Mouse (Mus musculus): Measurements from ENCODE around the gene Agfg2.
"Not testable (repeated sequence)": the region's sequence is repeated elsewhere in the genome, so short reads cannot be mapped to it uniquely, and the experiment has no call there.

Gene Agfg2

DNA sequence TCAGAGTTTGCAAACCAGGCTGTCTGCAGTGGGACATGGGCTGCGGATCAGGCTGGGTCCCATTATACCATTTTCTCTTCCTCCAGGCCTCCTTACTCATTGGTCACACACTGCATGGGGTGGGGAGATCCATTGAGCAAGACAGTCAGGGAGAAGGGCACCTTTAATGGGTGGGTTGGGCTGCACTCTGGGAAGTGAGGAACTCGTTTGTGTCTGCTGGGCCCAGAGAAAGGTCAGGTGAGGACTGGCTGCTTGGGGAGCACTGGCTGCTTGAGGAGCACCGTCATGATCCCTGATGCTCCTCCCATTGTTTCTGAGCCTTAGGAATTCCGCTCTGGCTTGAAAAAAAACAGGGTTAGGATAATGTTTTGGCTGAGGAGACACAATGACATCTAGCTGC, 41.6 kb downstream of the Agfg2 start:
- DNase-seq: no peak

DNA sequence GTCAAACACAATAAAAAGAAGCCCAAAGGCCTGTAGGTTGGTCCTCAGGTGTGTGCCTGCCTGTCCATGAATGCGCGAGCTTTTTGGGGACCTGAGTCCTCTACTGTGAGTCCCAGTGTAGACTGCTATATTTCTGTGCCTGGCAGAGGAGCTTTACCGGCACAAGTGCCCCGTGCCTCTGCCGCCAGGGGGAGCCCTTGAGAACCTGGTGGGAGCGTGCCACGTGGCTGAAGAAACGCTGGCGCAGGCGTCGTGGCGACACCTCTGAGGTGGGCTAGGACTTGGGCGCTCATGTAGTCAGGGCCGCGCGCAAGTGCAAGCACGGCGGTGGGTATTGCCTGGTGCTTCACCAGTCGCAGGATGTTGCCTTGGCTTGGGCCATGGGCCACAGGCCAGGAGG, 43.5 kb downstream of the Agfg2 start, which contains the start of gene Sap25:
Gene Sap25 (plus strand): TSS at position 281 of the 400 bp plus-strand sequence.
- DNase-seq: peak in 1 of 2 experiments; percentile 29

DNA sequence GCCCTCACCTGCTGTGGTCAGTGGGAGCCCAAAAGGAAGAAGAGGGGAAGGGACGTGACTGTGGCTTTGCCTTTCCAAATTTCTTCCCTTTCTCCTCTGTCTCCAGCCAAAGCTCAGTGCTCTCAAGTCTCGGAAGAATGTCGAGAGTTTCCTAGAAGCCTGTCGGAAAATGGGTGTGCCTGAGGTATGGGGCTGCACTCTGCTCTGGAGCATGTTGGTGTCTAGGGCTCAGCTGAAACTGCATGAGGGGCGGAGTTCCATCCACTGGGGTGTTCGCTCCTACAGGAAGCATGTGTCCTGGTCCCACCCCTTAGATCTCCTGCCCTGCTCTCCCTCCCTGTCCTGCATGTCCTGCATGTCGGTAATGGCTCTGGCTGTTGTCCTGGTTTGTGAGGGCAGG, 45.1 kb downstream of the Agfg2 start:
- DNase-seq: peak; percentile 41 to 59

DNA sequence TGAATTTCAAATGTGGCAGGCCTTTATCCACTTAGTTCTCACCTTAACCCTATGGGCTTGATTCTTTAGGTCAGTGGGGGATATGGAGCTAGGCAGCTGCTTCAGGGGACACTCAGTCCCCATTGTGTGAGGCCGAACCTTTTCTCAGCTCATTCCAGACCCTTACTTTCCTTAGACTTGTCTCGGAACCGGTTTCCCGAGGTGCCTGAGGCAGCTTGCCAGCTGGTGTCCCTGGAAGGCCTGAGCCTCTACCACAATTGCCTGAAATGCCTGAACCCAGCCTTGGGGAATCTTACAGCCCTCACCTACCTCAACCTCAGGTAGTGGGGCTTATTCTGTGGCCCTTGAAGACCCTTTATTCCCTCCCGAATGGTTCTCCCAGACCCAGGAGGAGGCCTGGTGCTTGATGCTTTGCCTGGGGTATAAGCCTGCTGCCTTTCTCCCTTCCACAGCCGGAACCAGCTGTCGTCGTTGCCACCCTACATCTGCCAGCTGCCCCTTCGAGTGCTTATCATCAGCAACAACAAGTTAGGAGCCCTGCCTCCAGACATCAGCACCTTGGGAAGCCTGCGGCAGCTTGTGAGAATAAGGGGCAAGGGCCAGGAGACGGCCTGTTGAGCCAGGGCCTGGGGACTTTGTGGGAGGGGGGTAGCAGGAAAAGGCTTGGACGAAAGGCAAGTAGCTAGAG, 51.0 kb downstream of the Agfg2 start:
- DNase-seq: peak; percentile 80 to 89

DNA sequence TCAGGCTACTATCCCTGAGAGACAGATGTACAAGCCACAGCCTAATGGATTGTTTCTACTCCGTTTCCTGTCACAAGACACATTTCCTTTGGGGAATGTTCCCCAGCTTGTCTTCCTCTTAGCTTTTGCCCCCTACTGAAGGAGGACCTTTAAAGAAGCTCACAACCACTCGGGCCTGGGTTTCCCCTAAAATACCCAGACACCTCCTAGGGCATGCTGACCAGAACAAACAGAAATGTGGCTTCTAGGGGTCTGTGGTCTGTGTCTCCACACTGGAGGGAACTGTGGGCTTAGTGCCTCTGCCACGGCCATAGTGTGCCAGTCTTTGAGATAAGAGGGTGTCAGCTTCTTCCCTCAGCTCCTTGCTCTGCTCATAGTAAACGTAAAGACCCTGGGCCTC, 52.9 kb downstream of the Agfg2 start:
- DNase-seq: no peak

DNA sequence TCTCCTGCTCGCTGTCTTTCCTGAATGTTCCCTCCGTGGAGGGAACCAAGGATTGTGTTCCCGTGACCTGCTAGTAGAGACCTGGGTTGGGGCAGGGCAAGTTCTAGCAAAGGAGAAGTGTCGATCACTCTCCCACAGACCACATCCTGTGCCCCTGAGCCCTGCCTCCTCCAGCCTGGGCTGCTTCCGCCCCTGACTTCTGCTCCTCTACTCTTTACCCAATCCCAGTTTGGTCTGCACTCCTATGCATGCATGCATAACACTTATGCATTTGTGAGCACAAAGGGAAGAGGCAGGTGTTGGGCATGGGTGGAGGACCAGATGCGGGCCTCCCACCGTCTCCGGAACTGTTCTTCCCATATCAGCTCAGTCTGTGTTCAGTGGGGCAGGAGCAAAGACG, 53.4 kb downstream of the Agfg2 start:
- DNase-seq: peak; percentile 67 to 76

DNA sequence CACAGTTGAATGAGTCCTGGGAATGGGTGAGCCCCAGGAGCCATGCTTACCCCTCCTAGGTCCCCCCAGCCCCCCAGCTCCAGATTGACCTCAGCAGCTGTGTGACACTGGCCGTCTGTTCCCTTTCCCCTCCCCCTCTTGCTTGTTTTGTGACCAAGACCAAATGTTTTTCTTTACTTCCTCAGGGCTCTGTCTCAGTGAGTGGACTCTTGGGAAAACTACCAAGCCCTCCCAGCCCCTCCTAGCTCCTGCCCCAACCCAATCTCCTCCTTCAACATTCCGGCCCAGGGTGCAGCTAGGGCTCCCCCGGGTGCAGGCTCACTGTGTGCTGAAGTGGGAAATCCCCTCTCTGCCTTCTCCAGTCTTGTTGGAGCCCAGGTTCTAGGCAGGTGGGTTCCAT, 53.9 kb downstream of the Agfg2 start:
- DNase-seq: peak; percentile 67 to 73

DNA sequence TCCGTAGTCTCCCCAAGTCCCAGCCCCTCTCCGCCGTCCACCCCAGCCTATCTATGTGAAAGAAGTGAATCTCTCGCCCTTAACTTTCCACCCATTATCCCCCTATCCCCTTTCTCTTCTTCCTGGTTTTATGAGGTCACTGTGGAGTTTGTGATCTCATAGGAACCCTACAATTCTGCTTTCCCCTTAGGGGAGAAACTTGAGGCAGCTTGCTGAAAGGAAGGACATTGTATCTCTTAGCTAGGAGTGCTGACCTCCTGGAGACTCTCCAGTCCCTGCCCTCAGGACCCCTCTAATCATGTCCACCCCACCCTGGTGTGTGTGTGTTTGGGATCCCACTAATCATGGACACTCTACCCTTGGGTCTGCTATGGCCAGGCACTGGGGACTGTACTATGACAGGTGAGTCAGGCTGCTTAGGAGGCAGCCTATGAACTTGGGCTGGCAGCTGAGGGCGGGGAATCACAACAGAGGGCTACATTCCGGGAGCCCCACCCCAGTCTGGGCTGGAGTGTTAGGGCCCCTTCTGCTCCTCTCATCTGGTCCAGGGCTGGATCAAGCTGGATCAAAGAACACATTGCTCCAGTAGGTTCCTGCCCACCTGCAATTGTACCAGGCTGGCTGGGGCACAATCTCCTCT, 54.5 kb downstream of the Agfg2 start:
- peak; percentile 72 to 83 for DNase-seq

DNA sequence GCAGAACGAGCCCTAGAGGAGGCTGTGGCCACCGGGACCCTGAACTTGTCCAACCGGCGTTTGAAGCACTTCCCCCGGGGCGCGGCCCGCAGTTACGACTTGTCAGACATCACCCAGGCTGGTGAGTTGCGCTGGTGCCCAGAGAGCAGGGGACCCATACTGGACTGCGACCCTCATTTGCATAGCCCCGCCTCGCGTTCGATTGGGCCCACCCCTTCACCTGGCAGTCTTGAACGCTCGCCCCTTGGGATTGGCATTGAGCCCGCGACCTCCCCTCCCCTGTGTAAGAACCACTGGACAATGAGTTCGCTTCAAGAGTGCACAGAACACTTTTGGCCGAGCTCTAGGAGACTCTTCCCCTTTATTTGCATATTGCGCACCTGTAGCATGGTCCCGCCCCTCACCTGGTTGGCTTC, 55.2 kb downstream of the Agfg2 start:
- peak; percentile 79 to 81 for DNase-seq

DNA sequence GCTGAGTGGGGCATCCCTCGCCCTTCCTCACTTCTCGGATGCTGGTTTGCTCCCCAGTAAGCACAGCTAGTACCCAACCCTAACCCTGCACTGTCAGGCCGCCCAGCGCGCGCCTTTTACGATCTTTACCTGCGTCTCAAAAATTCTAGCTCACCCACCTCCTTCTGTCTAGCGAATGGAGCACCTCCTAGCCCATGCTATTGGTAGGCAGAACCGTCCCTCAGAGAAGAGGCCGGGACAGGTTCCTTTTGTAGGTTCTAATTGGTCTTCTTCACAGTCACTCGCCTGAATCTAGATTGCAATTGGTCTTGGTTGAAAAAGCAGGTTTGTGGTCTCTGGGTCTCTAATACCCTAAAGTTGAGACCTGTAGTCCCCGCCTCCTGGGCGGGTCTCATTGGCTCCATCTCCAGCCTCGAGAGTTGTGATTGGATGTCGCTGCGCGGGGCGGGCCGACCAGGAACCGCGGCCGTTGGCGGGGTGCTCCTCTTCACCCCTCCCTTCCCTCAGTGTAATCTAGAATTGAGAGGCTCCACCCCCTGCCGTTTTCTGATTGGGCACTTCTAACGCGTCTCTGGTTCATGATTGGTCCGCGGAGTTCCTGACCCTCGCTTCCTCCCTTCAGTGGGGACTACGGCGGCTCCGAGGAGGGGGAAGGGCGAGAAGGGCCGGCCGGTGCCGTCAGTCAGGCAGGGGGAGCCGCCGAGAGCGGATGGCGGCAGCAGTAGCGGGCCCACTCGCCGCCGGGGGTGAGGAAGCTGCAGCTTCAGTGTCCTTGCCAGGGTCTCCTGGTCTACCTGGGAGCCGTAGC, 55.8 kb downstream of the Agfg2 start, which contains the start of the genes Fbxo24, Lrch4 and Gm20605:
Gene Fbxo24 (minus strand): TSS at position 505 of the 808 bp plus-strand sequence.
Gene Lrch4 (plus strand): TSS at position 624 of the 808 bp plus-strand sequence.
Gene Gm20605 (plus strand): TSS at position 678 of the 808 bp plus-strand sequence.
- DNase-seq: peak; percentile 100

DNA sequence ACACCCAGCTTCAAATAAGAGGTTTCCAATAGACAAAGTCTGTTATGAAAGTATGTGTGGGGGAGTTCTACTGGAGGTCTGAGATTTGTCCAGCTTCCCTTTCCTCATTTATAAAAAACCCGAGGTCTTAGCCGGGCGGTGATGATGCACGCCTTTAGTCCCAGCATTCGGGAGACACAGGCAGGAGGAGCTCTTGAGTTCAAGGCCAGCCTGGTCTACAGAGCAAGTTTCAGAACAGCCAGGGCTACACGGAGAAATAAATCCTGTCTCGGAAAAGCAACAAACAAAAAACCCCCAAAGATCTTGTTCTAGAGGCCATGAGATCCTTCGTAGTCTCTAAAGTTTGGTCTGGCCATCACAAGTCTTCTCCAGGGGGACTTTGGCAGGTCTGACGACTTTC, 56.5 kb downstream of the Agfg2 start:
- peak; percentile 59 for DNase-seq

DNA sequence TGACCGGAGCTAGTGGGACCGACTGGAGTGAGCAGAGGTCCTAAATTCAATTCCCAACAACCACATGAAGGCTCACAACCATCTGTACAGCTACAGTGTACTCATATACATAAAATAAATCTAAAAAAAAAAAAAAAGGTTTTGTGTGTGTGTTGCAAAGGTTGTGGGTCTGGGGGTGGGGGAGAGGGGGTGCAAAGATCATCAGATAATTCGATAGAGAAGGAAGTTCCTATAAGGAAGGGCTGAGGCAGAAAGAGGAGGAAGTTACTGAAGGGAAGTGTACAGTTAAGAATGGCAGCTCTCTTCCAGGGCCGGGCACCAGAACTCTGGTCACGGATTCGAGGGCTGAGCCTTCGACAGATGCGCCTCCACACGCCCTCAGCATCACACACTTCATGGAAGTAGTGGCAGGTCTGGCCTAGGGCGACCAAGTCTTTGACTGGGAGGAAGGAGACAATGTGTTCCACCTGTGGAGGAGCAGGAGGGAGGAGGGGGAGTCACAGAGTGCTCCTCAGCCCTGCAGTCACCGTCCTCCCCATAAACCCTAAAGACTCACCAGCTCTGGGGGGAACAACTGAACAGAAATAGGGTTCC, 60.5 kb downstream of the Agfg2 start:
- no peak for DNase-seq

DNA sequence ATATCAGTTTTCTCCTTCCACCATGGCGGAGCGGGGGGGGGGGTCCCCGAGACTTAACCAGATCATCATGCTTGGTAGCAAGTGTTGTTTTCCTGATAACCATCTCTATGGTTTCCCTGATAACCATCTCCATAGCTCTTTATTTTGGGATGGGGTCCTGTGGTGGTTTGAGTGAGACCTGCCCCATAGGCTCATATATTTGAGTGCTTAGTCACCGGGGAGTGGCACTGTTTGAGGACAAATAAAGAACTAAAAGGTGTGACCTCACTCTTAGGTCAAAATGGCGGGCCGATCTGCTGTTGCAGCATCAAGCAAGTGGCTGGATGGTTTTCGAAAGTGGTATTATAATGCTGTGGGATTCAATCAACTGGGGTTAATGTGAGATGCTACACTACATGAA, 69.2 kb downstream of the Agfg2 start:
- DNase-seq: no peak

DNA sequence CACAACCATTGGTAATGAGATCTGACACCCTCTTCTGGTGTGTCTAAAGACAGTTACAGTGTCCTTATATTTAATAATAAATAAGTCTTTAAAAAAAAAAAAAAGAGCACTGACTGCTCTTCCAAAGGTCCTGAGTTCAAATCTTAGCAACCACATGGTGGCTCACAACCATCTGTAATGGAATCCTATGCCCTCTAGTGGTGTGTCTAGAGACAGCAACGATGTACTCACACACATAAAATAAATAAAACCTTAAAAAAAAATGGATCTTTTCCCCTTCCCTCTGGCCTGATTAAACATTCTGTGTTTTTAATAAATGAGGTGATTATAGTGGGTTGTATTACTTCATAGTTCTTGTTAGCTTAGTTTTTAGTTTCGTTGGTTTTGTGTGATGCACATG, 69.6 kb downstream of the Agfg2 start:
- DNase-seq: not testable (repeated sequence)

DNA sequence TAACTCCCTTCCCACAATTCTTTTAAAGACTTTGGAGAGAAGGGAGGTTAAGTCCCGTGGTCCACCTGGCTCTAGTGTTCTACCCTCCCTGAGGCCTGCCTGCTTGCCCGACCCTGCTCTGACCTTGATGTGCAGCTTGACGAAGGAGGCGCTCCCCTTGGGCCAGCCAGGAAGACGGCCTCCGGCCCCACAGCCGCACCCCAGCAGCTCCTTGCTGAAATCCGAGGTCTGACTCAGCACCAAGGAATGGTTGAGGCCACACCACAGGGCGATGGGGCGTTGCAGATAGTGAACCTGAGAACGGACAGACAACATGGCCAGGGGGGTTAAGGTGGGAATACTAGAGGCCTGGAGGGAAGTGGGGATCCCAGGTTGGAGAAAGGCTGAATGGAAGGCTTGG, 71.0 kb downstream of the Agfg2 start, which contains the start of gene Pcolce:
Gene Pcolce (minus strand): TSS at position 235 of the 400 bp plus-strand sequence.
- peak; percentile 70 to 81 for DNase-seq

DNA sequence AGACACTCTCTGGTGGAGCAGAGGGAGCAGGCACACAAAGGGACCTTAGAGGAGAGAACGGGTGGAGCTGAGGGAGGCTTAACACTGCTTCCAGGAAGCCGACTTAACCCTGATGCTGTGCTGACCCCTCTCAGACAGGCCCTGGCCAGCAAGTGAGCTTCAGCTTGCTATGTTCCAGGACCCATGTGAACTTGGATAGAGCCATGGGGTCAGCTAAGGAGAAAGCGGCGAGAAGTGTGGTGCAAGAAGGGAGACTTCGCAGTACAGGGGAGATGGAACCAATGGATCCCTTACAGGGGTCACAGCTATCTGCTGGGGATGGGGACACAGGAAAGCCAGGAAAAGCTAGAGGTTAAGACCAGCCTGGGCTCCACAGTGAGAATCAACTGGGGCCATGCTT, 71.5 kb downstream of the Agfg2 start:
- no peak for DNase-seq

DNA sequence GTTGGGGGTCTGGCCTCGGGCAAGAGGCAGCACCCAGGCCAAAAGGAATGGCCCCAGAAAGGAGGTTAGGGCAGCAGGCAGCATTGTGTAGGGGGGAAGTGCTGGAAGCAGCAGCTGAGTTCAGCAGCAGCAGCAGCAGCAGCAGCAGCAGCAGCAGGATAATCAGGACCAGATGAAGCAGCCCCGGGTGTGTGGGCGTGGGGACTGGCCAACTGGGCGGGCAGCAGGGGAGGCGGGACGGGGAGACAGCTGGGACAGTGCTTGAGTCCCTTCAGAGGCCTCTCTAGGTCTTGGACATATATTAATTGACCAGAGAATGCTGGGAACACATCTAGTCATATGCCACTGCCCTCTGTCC, 73.3 kb downstream of the Agfg2 start:
- DNase-seq: peak in 1 of 2 experiments; percentile 48

DNA sequence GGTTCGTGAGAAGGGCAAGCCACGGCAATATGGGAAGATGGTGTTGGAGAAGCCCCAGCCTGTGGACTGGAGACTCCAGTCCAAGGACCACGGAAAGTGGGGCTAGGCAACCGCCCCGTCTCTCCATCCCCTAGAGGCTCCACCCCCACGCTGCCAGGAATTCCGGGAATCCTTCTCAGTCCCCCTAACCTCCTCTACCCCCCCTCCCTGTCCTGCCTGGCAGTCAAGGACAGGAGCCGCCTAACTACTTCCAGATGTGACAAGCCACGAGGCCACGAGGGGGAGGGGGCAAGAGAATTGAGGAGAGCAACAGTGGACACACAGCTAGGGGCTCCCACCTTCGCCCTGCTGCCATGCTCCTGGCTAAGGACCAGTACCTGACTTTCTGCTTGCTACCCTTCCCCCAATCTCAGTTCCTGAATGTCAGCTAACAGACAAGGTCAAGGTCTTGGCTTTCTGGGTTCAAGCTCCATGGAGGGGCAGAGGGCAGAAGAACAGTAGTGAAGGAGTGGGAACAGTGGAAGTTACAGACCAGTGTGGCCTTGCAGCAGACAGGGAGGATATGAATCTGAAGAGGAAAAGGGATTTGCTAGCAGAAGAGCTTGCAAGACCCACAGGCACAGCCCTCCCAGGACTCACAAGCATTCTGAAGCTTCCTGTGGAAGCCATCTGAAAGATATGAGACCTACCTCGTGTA, 73.8 kb downstream of the Agfg2 start:
- peak; percentile 81 to 87 for DNase-seq

DNA sequence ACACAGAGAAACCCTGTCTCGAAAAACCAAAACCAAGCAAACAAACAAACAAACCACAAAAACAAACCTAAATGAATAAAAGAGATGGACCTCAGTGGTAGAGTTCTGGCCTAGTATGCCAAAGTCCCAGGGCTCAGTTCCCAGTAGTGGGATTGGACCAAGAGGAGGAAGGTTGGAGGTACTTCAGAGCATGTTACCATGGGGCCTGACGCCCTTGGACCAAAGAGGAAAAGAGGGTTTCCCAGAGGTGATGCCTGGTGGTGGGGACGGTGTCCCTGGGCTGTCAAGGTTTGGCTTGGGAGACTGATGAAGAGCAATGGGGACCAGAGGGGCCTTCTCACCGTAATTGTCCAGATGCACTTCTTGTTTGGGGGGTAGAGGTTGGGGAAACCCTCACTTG, 74.5 kb downstream of the Agfg2 start:
- no peak for DNase-seq

DNA sequence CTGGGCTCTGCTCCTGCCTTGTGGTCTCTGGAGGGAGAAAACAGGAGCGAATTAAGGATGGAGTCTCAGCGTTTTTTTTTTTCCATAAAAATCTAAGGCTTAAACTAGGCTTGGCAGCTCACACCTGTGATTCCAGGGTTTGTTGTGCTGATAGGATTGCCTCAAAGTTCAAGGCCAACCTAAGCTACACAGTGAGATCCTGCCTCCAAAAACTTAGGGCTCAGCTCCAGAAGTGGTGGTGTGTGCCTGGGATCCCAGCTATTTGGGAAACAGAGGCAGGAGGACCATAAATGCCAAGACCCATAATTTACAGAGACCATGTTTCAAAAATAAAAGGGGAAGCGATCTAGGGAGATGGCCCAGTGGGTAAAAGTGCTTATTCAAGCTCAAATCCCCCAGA, 75.2 kb downstream of the Agfg2 start:
- DNase-seq: no peak

DNA sequence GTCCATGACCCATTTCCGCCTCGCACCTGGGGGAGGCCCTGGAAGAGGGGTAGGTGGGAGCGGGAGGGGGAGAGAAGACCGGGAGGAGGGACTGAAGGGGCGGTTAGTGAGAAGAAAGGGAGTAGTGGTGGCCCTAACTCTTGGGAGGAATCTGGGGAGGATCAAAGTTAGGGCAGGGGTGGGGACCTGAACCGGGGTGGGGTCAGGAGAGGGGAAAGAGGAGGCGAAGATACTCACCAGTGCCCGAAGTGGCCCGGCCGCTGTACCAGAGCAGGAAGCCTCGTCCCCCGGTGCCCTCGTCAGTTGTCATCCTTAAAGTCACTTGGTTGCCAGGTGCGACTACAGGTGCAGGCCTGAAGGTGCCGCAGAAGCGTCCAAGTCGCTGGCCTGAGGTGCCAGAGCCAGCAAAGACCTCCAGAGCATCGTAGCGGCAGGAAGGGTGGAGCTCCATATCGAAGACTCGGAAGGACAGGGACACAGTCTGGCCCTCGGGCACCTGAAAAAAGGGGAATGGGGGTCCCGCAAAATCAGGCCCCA, 75.8 kb downstream of the Agfg2 start:
- peak in 1 of 2 experiments; percentile 45 for DNase-seq
